Mouse (Mus musculus) testis, adult 2 months (tissue): Measurements from ENCODE around the gene Acta2. TPM values are rescaled to one million over a fixed set of nuclear protein-coding genes. Genes with fewer than 3 reads are reported as not detected.

Experiments used
- H3K27ac ChIP-seq: fragments of 200-500 bp; 2 replicates; pipeline ENCODE4 v1.5.1; 2012; ENCODE audit warnings: low read depth, low read length; ENCODE audit not compliant: control insufficient read depth, insufficient read depth
- H3K27me3 ChIP-seq: fragments of 200-500 bp; 2 replicates; pipeline ENCODE4 v1.6.1; 2012; ENCODE audit warnings: mild to moderate bottlenecking, low read length, moderate library complexity; ENCODE audit not compliant: control insufficient read depth, insufficient read depth
- H3K36me3 ChIP-seq: fragments of 200-500 bp; 2 replicates; pipeline ENCODE4 v1.6.1; 2012; ENCODE audit warnings: mild to moderate bottlenecking, low read length; ENCODE audit not compliant: control insufficient read depth, insufficient read depth
- H3K4me1 ChIP-seq: fragments of 200-500 bp; 2 replicates; pipeline ENCODE4 v1.6.1; 2012; ENCODE audit warnings: low read length; ENCODE audit not compliant: control insufficient read depth, insufficient read depth
- H3K4me3 ChIP-seq: fragments of 200-500 bp; 2 replicates; pipeline ENCODE4 v1.5.1; 2012; ENCODE audit warnings: low read depth, mild to moderate bottlenecking, low read length, moderate library complexity, mixed read lengths; ENCODE audit not compliant: control insufficient read depth
- CTCF ChIP-seq: fragments of 200-500 bp; IDR thresholded peaks from 2 replicates; pipeline ENCODE4 v1.5.1; 2012; ENCODE audit warnings: low read depth, mild to moderate bottlenecking, inconsistent platforms, low read length, moderate library complexity; ENCODE audit not compliant: control insufficient read depth, insufficient read depth, insufficient replicate concordance
- POLR2A ChIP-seq: fragments of 200-500 bp; IDR thresholded peaks from 2 replicates; pipeline ENCODE4 v1.6.1; 2012; ENCODE audit warnings: low read depth, mild to moderate bottlenecking, inconsistent platforms, low read length, moderate library complexity; ENCODE audit not compliant: control insufficient read depth
- polyA plus RNA-seq: library from polyadenylated mRNA; depleted of rRNA; stranded (reverse); fragments of >200 nt; gene quantifications from 2 replicates; pipeline ENCODE4 v1.2.3, GENCODE M21; 2012

Gene Acta2
- polyA plus RNA-seq, 1 experiment, result 90.9 TPM

DNA sequence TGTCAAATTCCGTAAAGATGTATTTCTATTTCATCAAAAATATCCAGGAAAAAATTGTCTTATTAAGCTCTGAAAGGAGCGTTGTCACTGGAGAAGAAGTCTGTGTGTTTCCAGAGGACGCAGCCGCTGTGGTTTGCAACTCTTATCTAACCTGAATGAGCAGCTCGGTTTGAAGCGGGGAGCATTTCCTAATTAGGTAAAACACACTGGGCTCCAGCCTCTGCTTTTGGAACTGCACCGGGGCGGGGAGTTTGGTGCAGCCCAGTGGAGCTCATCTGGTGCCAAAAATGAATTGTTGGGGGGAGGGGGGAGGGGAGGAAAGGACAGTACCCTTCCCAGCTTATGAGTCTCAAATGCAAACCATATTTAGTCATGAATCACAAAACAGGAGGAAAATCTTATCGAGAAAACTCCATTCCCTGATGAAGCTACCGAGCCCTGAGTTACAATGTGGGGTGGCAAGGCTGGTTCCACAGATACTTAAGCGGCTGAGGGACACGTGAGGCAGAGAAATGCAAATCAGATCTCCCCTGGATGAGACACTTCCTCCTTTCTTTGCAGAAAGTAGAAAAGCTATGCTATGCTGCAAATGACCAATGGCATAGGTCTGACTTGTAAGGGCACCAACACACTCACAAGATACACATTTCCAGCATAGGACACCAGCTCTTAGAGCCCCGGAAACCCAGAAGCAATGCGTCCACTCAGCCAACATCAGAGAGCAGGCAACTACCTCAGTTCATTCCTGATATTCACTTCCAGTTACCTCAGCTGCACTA lies 1.1 kb downstream of the Acta2 start:
- H3K4me3 ChIP-seq, result peak overlapping the region; percentile 54
- peak overlapping the region; percentile 71 for H3K27ac ChIP-seq

DNA sequence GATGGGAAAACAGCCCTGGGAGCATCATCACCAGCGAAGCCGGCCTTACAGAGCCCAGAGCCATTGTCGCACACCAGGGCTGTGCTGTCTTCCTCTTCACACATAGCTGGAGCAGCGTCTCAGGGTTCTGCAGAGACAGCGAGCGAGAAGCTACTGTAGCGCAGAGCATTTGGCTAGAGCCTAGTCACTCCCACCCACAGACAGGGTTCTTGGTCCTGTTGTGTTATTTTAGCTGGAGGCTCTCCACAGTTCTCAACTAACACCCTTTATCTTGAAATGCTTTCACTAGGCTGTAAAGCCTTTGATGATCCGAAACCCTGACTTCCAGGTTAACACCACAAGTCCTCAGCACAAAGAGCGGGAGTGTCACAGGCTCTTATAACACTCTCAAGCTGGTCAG lies 2.9 kb downstream of the Acta2 start:
- TF ChIP-seq POLR2A (no peak), CTCF (no peak)
- H3K27me3 ChIP-seq, result no peaks in the 10 kb centered on the region
- peak overlapping the region; percentile 45 for H3K4me3 ChIP-seq
- 0 out of 2 replicates have a peak, but pooled peaks cover 5% of the 10 kb centered on the region for H3K4me1 ChIP-seq
- no peaks in the 10 kb centered on the region for H3K36me3 ChIP-seq
- no peak overlapping the region for H3K27ac ChIP-seq

More for the DNA sequence above, 1.1 kb downstream of the Acta2 start:
- Histone ChIP-seq H3K4me1 (0 out of 2 replicates have a peak, but pooled peaks cover 5% of the 10 kb centered on the region), H3K36me3 (no peaks in the 10 kb centered on the region), H3K27me3 (no peaks in the 10 kb centered on the region)
- TF ChIP-seq CTCF, result no peak

DNA sequence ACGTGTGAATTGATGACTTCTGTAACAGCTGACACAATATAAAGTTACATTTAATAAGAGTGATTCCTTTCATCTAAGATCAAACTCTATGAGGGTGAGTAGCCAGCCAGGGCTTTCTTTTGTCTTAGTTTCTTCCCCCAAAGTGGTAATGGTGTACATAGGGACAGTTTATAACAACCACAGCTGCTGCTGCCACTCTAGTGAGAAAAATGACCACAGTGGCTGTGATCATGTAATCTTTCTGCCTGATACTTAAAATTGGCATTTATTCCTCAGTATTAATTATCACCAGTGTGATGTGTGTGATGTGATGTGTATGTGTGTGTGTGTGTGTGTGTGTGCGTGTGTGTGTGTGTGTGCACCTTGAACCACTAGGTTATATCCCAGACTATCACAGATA lies 3.5 kb downstream of the Acta2 start:
- Histone ChIP-seq H3K27ac (no peak overlapping the region), H3K27me3 (no peaks in the 10 kb centered on the region), H3K4me1 (0 out of 2 replicates have a peak, but pooled peaks cover 5% of the 10 kb centered on the region), H3K36me3 (no peaks in the 10 kb centered on the region), H3K4me3 (no peak overlapping the region; the same call in 1 of the 2 replicates)
- TF ChIP-seq POLR2A, result no peak
- TF ChIP-seq CTCF, result no peak

DNA sequence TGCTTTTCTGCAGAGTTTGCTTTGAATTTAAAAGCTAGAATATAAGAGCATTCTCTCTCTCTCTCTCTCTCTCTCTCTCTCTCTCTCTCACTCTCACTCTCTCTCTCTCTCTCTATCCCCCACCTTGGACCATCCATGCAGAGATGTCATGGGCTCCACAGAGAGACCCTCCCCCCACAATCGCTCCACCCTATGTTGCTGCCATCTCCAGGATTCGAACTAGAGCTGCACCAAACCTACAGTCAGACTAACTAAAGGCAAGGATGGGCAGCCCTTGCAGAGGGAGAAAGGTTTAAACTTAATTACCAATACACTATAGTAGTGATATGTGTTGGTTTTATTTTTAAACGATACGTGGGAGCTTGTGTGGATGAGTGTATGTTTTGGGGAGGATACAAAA lies 4.8 kb downstream of the Acta2 start:
- Histone ChIP-seq H3K36me3 (no peaks in the 10 kb centered on the region), H3K4me1 (0 out of 2 replicates have a peak, but pooled peaks cover 3% of the 10 kb centered on the region), H3K27ac (no peak overlapping the region), H3K27me3 (no peaks in the 10 kb centered on the region), H3K4me3 (no peak overlapping the region)
- TF ChIP-seq CTCF (no peak), POLR2A (no peak)

DNA sequence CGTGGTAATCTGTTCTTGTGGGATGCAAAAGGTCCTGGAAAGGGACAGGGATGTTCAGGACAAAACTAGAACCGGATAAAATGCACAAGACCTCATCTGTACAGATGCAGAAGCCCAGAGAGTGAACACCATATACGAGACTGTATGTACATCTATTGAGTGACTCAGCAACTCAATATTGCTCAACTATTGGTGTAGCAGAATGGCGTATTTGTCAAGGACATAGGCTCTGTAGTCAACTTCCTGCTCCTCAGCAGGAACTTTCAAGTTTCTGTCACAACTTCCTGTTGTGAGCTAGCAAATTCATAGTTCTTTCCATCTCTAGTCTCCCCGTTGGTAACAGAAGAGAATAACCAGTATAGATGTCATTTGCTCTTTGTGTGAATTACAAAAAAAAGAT lies 6.8 kb downstream of the Acta2 start:
- TF ChIP-seq POLR2A (no peak), CTCF (no peak)
- no peak overlapping the region for H3K4me3 ChIP-seq
- no peaks in the 10 kb centered on the region for H3K4me1 ChIP-seq
- H3K36me3 ChIP-seq, result no peaks in the 10 kb centered on the region
- H3K27me3 ChIP-seq, result no peaks in the 10 kb centered on the region
- no peak overlapping the region for H3K27ac ChIP-seq

DNA sequence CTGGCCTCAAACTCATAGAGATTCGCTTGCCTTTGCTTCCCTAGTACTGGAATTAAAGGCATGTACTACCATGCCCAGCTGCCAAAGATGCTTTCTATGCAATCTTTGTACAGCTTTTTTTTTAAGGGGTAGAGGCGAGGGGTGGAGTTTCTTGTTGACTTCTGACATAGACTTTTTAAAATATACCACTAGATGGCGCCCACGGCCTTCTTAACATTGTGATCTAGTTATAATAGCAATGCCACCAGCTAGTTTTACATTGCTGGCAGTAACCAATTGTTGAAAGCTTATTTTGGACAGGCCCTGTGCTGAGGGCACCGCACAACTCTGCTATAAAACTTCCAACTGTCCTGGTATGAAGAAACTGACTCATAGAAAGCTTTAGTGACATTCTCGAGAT lies 11.3 kb downstream of the Acta2 start:
- no peaks in the 10 kb centered on the region for H3K4me1 ChIP-seq
- TF ChIP-seq CTCF (no peak), POLR2A (no peak)
- H3K27ac ChIP-seq, result no peak overlapping the region
- no peaks in the 10 kb centered on the region for H3K36me3 ChIP-seq
- no peaks in the 10 kb centered on the region for H3K27me3 ChIP-seq
- H3K4me3 ChIP-seq, result no peak overlapping the region

DNA sequence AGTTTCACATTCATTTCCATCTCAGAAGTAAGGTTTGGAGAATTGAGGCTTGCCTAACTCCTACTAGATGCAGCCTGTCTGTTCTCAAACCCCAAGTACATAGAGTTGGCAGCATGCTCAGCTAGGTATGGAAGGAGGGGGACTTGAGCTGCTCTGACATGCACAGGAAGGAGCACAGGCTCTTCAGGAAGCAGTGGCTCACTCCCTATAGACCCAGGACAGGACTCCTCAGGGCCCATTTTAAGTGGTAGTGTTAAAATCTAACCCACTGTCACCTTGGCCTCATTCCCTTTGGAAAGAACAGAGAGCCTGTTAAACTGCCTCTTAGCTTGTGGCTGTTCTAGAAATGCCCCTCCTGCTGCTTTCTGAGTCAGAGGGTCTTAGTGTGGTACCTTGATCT lies 12.5 kb downstream of the Acta2 start:
- H3K4me3 ChIP-seq, result no peak overlapping the region
- TF ChIP-seq CTCF (no peak), POLR2A (no peak)
- no peak overlapping the region for H3K27ac ChIP-seq
- no peaks in the 10 kb centered on the region for H3K4me1 ChIP-seq
- H3K27me3 ChIP-seq, result no peaks in the 10 kb centered on the region
- no peaks in the 10 kb centered on the region for H3K36me3 ChIP-seq

DNA sequence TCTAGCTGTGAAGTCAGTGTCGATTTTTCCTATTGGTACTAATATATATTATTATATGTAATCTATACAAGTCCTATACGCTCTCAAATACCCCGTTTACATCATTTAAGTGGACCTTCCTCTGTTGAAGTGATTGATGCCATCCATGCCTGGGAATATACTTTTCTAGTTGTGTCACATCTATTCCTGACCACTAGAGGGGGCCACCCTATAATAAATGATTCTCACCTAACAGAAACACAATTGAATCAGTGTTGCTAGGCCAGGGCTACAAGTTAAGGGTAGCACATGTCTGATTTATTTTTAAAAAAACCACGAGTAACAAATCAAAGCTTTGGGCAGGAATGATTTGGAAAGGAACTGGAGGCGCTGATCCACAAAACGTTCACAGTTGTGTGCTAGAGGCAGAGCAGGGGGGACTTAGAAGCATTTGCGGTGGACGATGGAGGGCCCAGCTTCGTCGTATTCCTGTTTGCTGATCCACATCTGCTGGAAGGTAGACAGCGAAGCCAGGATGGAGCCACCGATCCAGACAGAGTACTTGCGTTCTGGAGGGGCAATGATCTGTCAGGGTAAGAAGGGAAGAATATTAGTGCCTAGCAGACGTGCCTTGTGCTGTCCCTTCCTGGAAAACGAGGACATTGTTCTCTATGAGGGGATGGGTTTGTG lies 14.0 kb downstream of the Acta2 start:
- TF ChIP-seq POLR2A (no peak), CTCF (no peak; the same call in 1 of the 2 replicates)
- no peaks in the 10 kb centered on the region for H3K27me3 ChIP-seq
- no peak overlapping the region for H3K4me3 ChIP-seq
- H3K27ac ChIP-seq, result no peak overlapping the region
- H3K4me1 ChIP-seq, result no peaks in the 10 kb centered on the region
- H3K36me3 ChIP-seq, result no peaks in the 10 kb centered on the region
